Mouse (Mus musculus): ENCODE data around the gene Scd1.

- TF ChIP-seq CTCF (conservative IDR thresholded peaks at IDR 0.05; ENCODE audit: insufficient read depth, insufficient read length, low read depth, low read length) (no peak), POLR2A (IDR thresholded peaks at IDR 0.05; ENCODE audit: low read depth, low read length) (no peak)
Measured at GRCm38 (mm10) chr19:44445755-44446154, 38.1 kb upstream of the Scd1 start.
